Mouse (Mus musculus) cortical plate, adult 2 months (tissue): ENCODE data around the gene Pif1. TPM values are rescaled to one million over a fixed set of nuclear protein-coding genes. Genes with fewer than 3 reads are reported as not detected.

Experiments
- H3K27ac ChIP-seq: fragments of 200-500 bp; 2 replicates; pipeline ENCODE4 v1.5.1; 2012; ENCODE audit warnings: low read length, control low read depth, inconsistent platforms; ENCODE audit not compliant: insufficient read depth
- H3K4me1 ChIP-seq: fragments of 200-500 bp; 2 replicates; pipeline ENCODE4 v1.6.1; 2011; ENCODE audit warnings: low read length; ENCODE audit not compliant: control insufficient read depth, insufficient read depth
- H3K4me3 ChIP-seq: fragments of 200-500 bp; 2 replicates; pipeline ENCODE4 v1.5.1; 2011; ENCODE audit warnings: mild to moderate bottlenecking, low read length, control low read depth; ENCODE audit not compliant: insufficient read depth
- CTCF ChIP-seq: fragments of 200-500 bp; IDR thresholded peaks from 2 replicates; pipeline ENCODE4 v1.5.1; 2011; ENCODE audit warnings: mild to moderate bottlenecking, control low read depth, low read length; ENCODE audit not compliant: insufficient read depth; ENCODE audit errors: extremely low read depth
- POLR2A ChIP-seq: fragments of 200-500 bp; IDR thresholded peaks from 2 replicates; pipeline ENCODE4 v1.6.1; 2011; ENCODE audit warnings: mild to moderate bottlenecking, low read length, control low read depth; ENCODE audit not compliant: insufficient read depth; ENCODE audit errors: extremely low read depth
- polyA plus RNA-seq: library from polyadenylated mRNA; depleted of rRNA; stranded (reverse); fragments of >200 nt; gene quantifications from 2 replicates; pipeline ENCODE4 v1.2.3, GENCODE M21; 2012

Pif1 gene
- polyA plus RNA-seq, 1 experiment, result 0.23 TPM

- Histone ChIP-seq H3K4me3 (no peak overlapping the region), H3K27ac (no peak overlapping the region), H3K4me1 (no peaks in the 10 kb centered on the region)
- TF ChIP-seq CTCF (no peak), POLR2A (no peak)
Measured at GRCm38 (mm10) chr9:65575393-65576196, 11.4 kb upstream of the Pif1 start.

- TF ChIP-seq POLR2A, result no peak
- TF ChIP-seq CTCF, result no peak
- Histone ChIP-seq H3K27ac (0 out of 2 replicates have a peak overlapping the region, but pooled peaks have one; percentile 32), H3K4me3 (no peak overlapping the region), H3K4me1 (no peaks in the 10 kb centered on the region)
Measured at GRCm38 (mm10) chr9:65576861-65577510, 10.0 kb upstream of the Pif1 start.

DNA sequence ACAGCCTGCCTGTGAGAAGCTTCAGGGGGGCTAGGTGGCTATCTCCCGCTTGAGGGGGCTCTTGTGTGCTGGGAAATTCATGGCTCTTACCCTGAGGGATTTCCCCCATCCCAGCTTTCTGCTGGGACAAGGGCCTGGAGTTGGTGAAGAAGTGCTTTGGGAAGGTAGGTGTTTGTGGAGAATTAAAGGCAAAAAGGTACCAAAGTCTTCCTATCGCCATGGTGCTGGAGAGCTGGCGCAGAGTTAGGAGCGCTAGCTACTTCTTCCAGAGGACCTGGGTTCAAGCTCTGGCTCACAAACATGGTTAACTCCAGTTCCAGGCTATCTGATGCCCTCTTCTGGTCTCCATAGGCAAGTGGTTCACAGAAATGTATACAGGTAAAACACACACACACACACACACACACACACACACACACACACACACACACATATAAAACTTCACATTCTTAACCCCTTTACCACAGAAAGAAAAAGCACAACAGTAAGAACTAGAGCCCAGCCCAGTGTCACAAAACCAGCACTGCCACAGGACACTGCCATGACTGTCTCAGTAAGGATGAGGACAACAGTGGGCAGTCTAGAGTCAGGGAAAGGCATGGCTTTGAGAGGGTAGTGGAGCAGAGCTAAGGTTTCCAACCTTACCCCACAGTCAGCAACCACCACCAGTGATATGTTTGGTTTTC is 9.3 kb upstream of the Pif1 start:
- Histone ChIP-seq H3K4me3 (0 out of 2 replicates have a peak overlapping the region, but pooled peaks have one; percentile 42), H3K27ac (0 out of 2 replicates have a peak overlapping the region, but pooled peaks have one; percentile 32), H3K4me1 (no peaks in the 10 kb centered on the region)
- TF ChIP-seq CTCF, result no peak
- TF ChIP-seq POLR2A, result no peak

GRCm38 (mm10) chr9:65578801-65579249 is 8.1 kb upstream of the Pif1 start:
- Histone ChIP-seq H3K4me3 (peak overlapping the region; percentile 42), H3K4me1 (no peaks in the 10 kb centered on the region), H3K27ac (no peak overlapping the region)
- no peak for TF ChIP-seq CTCF
- no peak for TF ChIP-seq POLR2A

DNA sequence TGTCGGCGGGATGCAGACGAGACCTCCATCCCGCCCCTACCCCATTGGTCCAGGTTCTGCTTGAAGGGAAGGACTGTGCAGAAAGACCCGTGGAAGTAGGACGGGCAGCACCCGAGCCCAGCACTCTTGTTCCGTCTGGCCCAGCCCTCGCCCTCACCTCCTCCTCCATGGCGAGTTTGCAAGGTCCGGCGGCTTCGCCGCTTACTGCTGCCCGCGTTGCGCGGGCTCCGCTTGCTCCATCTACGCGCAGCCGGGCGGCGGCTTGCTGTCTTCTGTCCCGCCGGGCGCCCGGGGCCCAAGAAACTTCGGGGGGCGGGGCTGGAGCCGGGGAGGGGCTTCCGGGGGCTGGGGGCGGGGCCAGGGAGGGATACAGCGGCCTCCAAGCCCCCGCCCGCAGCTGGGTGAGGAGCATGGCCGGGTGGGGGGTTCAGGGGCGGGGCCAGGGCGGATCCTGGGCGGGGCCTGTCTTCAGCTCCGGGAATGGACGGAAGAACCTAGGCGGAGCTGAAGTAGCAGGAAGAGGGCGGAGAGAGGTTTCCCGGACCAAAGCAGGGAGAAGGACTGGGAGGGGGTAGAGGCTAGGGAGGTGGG is 7.1 kb upstream of the Pif1 start, which contains the start of gene Plekho2:
Gene Plekho2 (minus strand): TSS at position 260 of the 591 bp plus-strand sequence.
- TF ChIP-seq POLR2A (0 out of 2 replicates have a peak, but pooled peaks have one; percentile 37), CTCF (no peak)
- Histone ChIP-seq H3K4me3 (peak within 1 kb of the TSS; percentile 42), H3K27ac (peak within 1 kb of the TSS; percentile 20; the same call in 1 of the 2 replicates), H3K4me1 (no peaks in the 10 kb centered on the region)

DNA sequence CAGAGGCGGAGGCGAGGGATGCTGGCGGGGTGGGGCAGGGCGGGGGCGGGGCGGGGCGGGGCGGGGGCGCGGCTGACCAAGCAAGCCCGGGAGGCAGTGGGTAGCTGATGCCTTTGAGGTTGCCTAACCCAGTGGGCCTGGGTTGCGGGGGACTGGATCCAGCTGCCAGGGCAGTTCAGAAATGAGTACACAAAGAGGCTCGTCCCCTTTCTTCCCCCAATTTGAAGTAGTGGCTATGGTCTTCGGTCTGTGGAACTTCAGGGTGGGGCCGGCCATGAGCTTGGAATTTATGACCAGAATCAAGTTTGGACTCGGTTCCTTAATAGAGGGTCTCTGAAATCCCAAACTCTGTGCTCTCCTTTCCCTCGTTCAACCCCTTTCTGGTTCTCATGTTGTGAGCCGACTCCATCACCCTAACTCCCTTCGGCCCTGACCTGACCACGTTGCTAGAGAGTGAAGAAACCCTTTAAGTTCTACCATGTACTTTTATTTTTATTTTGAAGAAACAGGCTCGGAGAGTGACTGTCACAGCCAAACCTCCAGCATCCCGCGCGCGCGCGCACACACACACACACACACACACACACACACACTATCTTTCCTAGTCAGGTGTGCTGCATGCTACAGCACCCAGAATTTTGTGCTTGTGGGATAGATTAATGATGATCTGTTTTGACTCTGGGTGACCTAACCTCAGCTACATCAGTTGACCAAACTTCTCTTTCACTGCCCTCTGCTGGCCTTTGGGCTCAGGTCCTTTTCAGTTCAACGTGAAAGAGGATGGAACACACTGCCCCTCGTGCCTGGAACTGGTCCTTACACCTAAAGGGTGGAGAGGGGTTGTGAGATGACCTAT is 6.3 kb upstream of the Pif1 start:
- Histone ChIP-seq H3K4me1 (no peaks in the 10 kb centered on the region), H3K27ac (peak overlapping the region; percentile 4; the same call in 1 of the 2 replicates), H3K4me3 (peak overlapping the region; percentile 42)
- peak; percentile 95 for TF ChIP-seq CTCF
- TF ChIP-seq POLR2A, result no peak

DNA sequence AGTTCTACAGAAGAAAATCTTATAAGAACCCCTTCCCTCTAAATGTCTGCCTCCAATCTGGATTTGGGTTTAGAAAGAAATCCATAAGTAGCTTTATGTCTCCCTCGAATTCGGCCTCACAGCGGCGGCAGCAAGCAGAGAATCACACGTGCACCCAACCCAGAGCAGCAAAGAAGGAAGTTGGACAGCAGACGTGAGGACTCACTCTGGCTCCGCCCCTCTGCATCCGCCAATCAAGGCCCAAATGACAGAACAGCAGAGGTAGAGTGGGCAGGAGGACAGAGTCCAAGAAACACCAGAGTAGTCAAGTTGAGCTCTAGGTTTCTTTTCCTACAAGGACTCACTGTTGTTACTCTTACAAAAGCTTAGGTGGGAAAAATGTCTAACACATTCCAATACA is 3.9 kb upstream of the Pif1 start:
- Histone ChIP-seq H3K4me1 (no peaks in the 10 kb centered on the region), H3K27ac (no peak overlapping the region), H3K4me3 (no peak overlapping the region)
- TF ChIP-seq POLR2A, result no peak
- TF ChIP-seq CTCF, result no peak

DNA sequence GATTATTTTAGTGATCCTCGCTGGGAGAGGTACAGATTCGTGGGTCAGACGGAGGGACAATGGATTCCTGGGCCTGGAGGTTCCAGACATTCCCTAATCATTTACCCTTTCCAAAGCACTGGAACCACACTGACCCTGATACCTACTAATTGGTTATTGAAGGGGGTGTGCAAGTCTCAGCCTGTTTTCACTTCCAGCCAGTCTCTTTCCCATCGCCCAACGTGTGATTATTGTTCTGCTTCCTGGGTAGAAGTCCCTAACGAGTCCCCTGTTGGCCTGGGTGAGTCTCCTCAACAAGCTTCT is 261 bp downstream of the Pif1 start:
- H3K4me3 ChIP-seq, result peak overlapping the region; percentile 29
- no peak overlapping the region for H3K27ac ChIP-seq
- TF ChIP-seq CTCF (no peak), POLR2A (no peak)
- H3K4me1 ChIP-seq, result no peaks in the 10 kb centered on the region
